Mouse (Mus musculus): ENCODE measurements at regions not wholly inside any gene's neighbourhood (a gene's known extent, or its start where the extent isn't known, plus 50 kb on each side); places are given as distances from the start of the nearest gene placed in this dataset.

- TF ChIP-seq CTCF (IDR thresholded peaks at IDR 0.05; ENCODE audit: low read depth): no peak
- Histone ChIP-seq H3K27ac (no peak overlapping the region), H3K4me3 (replicated peaks; ENCODE audit: low read depth, low read length) (no peak overlapping the region), H3K27me3 (ENCODE audit: insufficient read depth, low read length) (no peaks in the 10 kb centered on the region), H3K9ac (ENCODE audit: low read depth, low read length) (no peak overlapping the region), H3K9me3 (replicated peaks; ENCODE audit: low read length) (no peaks in the 10 kb centered on the region), H3K4me1 (replicated peaks; ENCODE audit: insufficient read depth, low read length) (no peaks in the 10 kb centered on the region), H3K4me2 (ENCODE audit: low read length) (no peak overlapping the region), H3K36me3 (ENCODE audit: insufficient read depth, low read length) (no peaks in the 10 kb centered on the region)
- DNase-seq (ENCODE audit: low spot score) (no peak), ATAC-seq (replicated peaks; ENCODE audit: low FRiP score, low read depth) (no peak)
- WGBS: 29% methylated on average over 1 of the region's 1 CpGs
These were observed 110.2 kb upstream of the Gm12695 start for GRCm38 (mm10) chr4:96895223-96895622.

- H3K27me3 ChIP-seq (ENCODE audit: insufficient read depth, low read length): no peaks in the 10 kb centered on the region
- no peaks in the 10 kb centered on the region for H3K36me3 ChIP-seq (ENCODE audit: insufficient read depth, low read length)
- no peaks in the 10 kb centered on the region for H3K9me3 ChIP-seq (replicated peaks; ENCODE audit: low read length)
- no peak overlapping the region for H3K27ac ChIP-seq
- no peak overlapping the region for H3K9ac ChIP-seq (ENCODE audit: low read depth, low read length)
- H3K4me3 ChIP-seq (replicated peaks; ENCODE audit: low read depth, low read length): no peak overlapping the region
- ATAC-seq (replicated peaks; ENCODE audit: low FRiP score, low read depth): no peak
- DNase-seq (ENCODE audit: low spot score): no peak
- no peaks in the 10 kb centered on the region for H3K4me1 ChIP-seq (replicated peaks; ENCODE audit: insufficient read depth, low read length)
- WGBS: 85% methylated on average over 2 of the region's 2 CpGs
- no peak overlapping the region for H3K4me2 ChIP-seq (ENCODE audit: low read length)
- TF ChIP-seq CTCF (IDR thresholded peaks at IDR 0.05; ENCODE audit: low read depth): no peak
These were observed 96.1 kb upstream of the Gm12695 start for GRCm38 (mm10) chr4:96881077-96881476.

- no peak for DNase-seq (ENCODE audit: low spot score)
- no peaks in the 10 kb centered on the region for H3K27me3 ChIP-seq (ENCODE audit: insufficient read depth, low read length)
- H3K4me1 ChIP-seq (replicated peaks; ENCODE audit: insufficient read depth, low read length): no peaks in the 10 kb centered on the region
- no peak overlapping the region for H3K9ac ChIP-seq (ENCODE audit: low read depth, low read length)
- no peak for TF ChIP-seq CTCF (IDR thresholded peaks at IDR 0.05; ENCODE audit: low read depth)
- no peak overlapping the region for H3K4me2 ChIP-seq (ENCODE audit: low read length)
- H3K27ac ChIP-seq: no peak overlapping the region
- no peaks in the 10 kb centered on the region for H3K36me3 ChIP-seq (ENCODE audit: insufficient read depth, low read length)
- H3K9me3 ChIP-seq (replicated peaks; ENCODE audit: low read length): no peaks in the 10 kb centered on the region
- no peak overlapping the region for H3K4me3 ChIP-seq (replicated peaks; ENCODE audit: low read depth, low read length)
- WGBS: 95% methylated on average over 1 of the region's 1 CpGs
- no peak for ATAC-seq (replicated peaks; ENCODE audit: low FRiP score, low read depth)
These were observed 93.0 kb upstream of the Gm12695 start for GRCm38 (mm10) chr4:96878016-96878415.

- peak; percentile 45; the same call in 1 of the 2 replicates for TF ChIP-seq CTCF (IDR thresholded peaks at IDR 0.05; ENCODE audit: low read depth)
- no peak for ATAC-seq (replicated peaks; ENCODE audit: low FRiP score, low read depth)
- peak; percentile 1 for DNase-seq (ENCODE audit: low spot score)
- Histone ChIP-seq H3K4me2 (ENCODE audit: low read length) (no peak overlapping the region), H3K27ac (no peak overlapping the region), H3K27me3 (ENCODE audit: insufficient read depth, low read length) (no peaks in the 10 kb centered on the region), H3K36me3 (ENCODE audit: insufficient read depth, low read length) (no peaks in the 10 kb centered on the region), H3K4me3 (replicated peaks; ENCODE audit: low read depth, low read length) (no peak overlapping the region), H3K9me3 (replicated peaks; ENCODE audit: low read length) (no peaks in the 10 kb centered on the region), H3K9ac (ENCODE audit: low read depth, low read length) (no peak overlapping the region), H3K4me1 (replicated peaks; ENCODE audit: insufficient read depth, low read length) (no peaks in the 10 kb centered on the region)
These were observed 89.7 kb upstream of the Gm12695 start for GRCm38 (mm10) chr4:96874644-96875043.

GRCm38 (mm10) chr4:96845170-96845569 is 60.2 kb upstream of the Gm12695 start:
- TF ChIP-seq CTCF (IDR thresholded peaks at IDR 0.05; ENCODE audit: low read depth): no peak
- Histone ChIP-seq H3K36me3 (ENCODE audit: insufficient read depth, low read length) (no peaks in the 10 kb centered on the region), H3K4me1 (replicated peaks; ENCODE audit: insufficient read depth, low read length) (no peaks in the 10 kb centered on the region), H3K4me3 (replicated peaks; ENCODE audit: low read depth, low read length) (no peak overlapping the region), H3K27me3 (ENCODE audit: insufficient read depth, low read length) (no peaks in the 10 kb centered on the region), H3K27ac (no peak overlapping the region), H3K4me2 (ENCODE audit: low read length) (no peak overlapping the region), H3K9me3 (replicated peaks; ENCODE audit: low read length) (no peaks in the 10 kb centered on the region), H3K9ac (ENCODE audit: low read depth, low read length) (no peak overlapping the region)
- ATAC-seq (replicated peaks; ENCODE audit: low FRiP score, low read depth) (no peak), DNase-seq (ENCODE audit: low spot score) (peak; percentile 2)
- 57% methylated on average over 3 of the region's 3 CpGs for WGBS
